Mouse (Mus musculus) cortical plate, adult 2 months (tissue): Measurements from ENCODE around the gene Clcnka.

Experiments used
- CTCF ChIP-seq: fragments of 200-500 bp; IDR thresholded peaks from 2 replicates; pipeline ENCODE4 v1.5.1; 2011; ENCODE audit warnings: mild to moderate bottlenecking, control low read depth, low read length; ENCODE audit not compliant: insufficient read depth; ENCODE audit errors: extremely low read depth
- POLR2A ChIP-seq: fragments of 200-500 bp; IDR thresholded peaks from 2 replicates; pipeline ENCODE4 v1.6.1; 2011; ENCODE audit warnings: mild to moderate bottlenecking, low read length, control low read depth; ENCODE audit not compliant: insufficient read depth; ENCODE audit errors: extremely low read depth

- TF ChIP-seq POLR2A (no peak), CTCF (peak; percentile 80)
These were observed 11.3 kb downstream of the Clcnka start for GRCm38 (mm10) chr4:141387093-141387784.
